Mouse (Mus musculus) liver, embryonic 14.5 days (tissue): Measurements from ENCODE around the gene Zfp398.

Source experiments
- CTCF ChIP-seq: IDR thresholded peaks from 2 replicates; pipeline ENCODE4 v1.5.1; 2016; ENCODE audit warnings: antibody characterized with exemption, low read depth, control low read depth
- EP300 ChIP-seq: IDR thresholded peaks from 2 replicates; pipeline ENCODE4 v1.6.1; 2016; ENCODE audit warnings: antibody characterized with exemption, low read depth

- TF ChIP-seq CTCF (no peak), EP300 (no peak)
Measured at GRCm38 (mm10) chr6:47911650-47912049, 76.2 kb downstream of the Zfp398 start.
